Mouse (Mus musculus) kidney, embryonic 14.5 days (tissue): Measurements from ENCODE around the gene Ptbp1. TPM values are rescaled to one million over a fixed set of nuclear protein-coding genes. Genes with fewer than 3 reads are reported as not detected.
"Not testable (repeated sequence)": the region's sequence is repeated elsewhere in the genome, so short reads cannot be mapped to it uniquely, and the experiment has no call there.

ENCODE experiments used
- ATAC-seq: fragments of 200-750 bp; cut with Nextera tagmentation; 2 replicates; pipeline ENCODE4 v1.8.0; 2017; ENCODE audit warnings: moderate number of reproducible peaks, mild to moderate bottlenecking, moderate TSS enrichment, moderate library complexity; ENCODE audit not compliant: low FRiP score, low TSS enrichment
- H3K27ac ChIP-seq: fragments of 300-500 bp; sonication (generic); 2 replicates; pipeline ENCODE4 v1.5.1; 2014; ENCODE audit warnings: low read depth, mild to moderate bottlenecking, low read length, moderate library complexity, mixed read lengths
- H3K27me3 ChIP-seq: fragments of 300-500 bp; sonication (generic); 2 replicates; pipeline ENCODE4 v1.6.1; 2014; ENCODE audit warnings: mild to moderate bottlenecking, low read length; ENCODE audit not compliant: control insufficient read depth, insufficient read depth
- H3K36me3 ChIP-seq: fragments of 300-500 bp; sonication (generic); 2 replicates; pipeline ENCODE4 v1.6.1; 2014; ENCODE audit warnings: low read length, mixed read lengths; ENCODE audit not compliant: control insufficient read depth, insufficient read depth
- H3K4me1 ChIP-seq: fragments of 300-500 bp; sonication (generic); 2 replicates; pipeline ENCODE4 v1.6.1; 2014; ENCODE audit warnings: low read length, mixed read lengths; ENCODE audit not compliant: control insufficient read depth, insufficient read depth
- H3K4me2 ChIP-seq: fragments of 300-500 bp; sonication (generic); replicated peaks from 2 replicates; pipeline ENCODE4 v1.6.1; 2014; ENCODE audit warnings: low read depth, mild to moderate bottlenecking, low read length
- H3K4me3 ChIP-seq: fragments of 300-500 bp; sonication (generic); 2 replicates; pipeline ENCODE4 v1.5.1; 2014; ENCODE audit warnings: mild to moderate bottlenecking, low read length
- H3K9ac ChIP-seq: fragments of 300-500 bp; sonication (generic); 2 replicates; pipeline ENCODE4 v1.6.1; 2014; ENCODE audit warnings: low read depth, mild to moderate bottlenecking, low read length, moderate library complexity
- H3K9me3 ChIP-seq: fragments of 300-500 bp; sonication (generic); 2 replicates; pipeline ENCODE4 v1.6.1; 2016; ENCODE audit warnings: low read length; ENCODE audit not compliant: control insufficient read depth
- WGBS: fragments of 180-500 bp; shearing (Covaris S2); extraction: QIAGEN DNeasy Blood & Tissue Kit; methylation state at CpG from one replicate; pipeline ENCODE4 v1.1.7; 2014; 5-methylcytosine and 5-hydroxymethylcytosine counted together
- polyA plus RNA-seq: library from polyadenylated mRNA; unstranded; fragments of >200 nt; fragmentation: Nextera tagmentation; extraction: Ambion mirVana; gene quantifications from 2 replicates; pipeline ENCODE4 v1.2.1, GENCODE M21; 2014

The Ptbp1 gene
- polyA plus RNA-seq, 1 experiment from 2014 or later: 333 TPM

GRCm38 (mm10) chr10:79892451-79893118 lies 38.4 kb downstream of the Ptbp1 start:
- ATAC-seq: peak; percentile 53
- H3K9ac ChIP-seq, H3K27me3 ChIP-seq, H3K27ac ChIP-seq, H3K9me3 ChIP-seq, H3K4me2 ChIP-seq, H3K4me1 ChIP-seq, H3K4me3 ChIP-seq: not testable (repeated sequence)
- WGBS: 43% methylated on average over 22 of the region's 22 CpGs
- H3K36me3 ChIP-seq: peaks cover 28% of the 10 kb centered on the region

DNA sequence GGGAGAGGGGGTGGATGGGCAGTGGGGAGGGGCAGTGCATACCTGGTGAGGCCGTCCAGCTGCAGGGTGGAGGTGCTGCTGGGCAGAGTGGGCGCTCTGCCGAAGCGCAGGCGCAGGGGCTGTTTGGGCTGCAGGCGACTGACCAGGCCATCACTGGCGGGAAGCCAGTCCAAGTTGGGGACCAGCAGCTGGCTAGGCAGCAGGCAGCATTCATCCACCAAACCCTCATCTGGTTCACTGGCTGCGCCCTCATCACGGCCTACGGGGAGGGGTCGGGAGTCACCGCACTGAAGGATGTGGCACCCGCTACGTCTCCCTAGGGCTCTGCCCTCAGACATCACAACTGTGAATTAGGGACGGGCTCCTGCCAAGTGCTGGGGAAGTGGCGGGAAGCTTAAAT lies 42.1 kb downstream of the Ptbp1 start:
- Histone ChIP-seq H3K27ac (no peak overlapping the region), H3K4me3 (no peak overlapping the region), H3K4me1 (peaks cover 3% of the 10 kb centered on the region; the same call in 1 of the 2 replicates), H3K9me3 (no peaks in the 10 kb centered on the region), H3K4me2 (no peak overlapping the region), H3K36me3 (peaks cover 39% of the 10 kb centered on the region), H3K27me3 (no peaks in the 10 kb centered on the region), H3K9ac (no peak overlapping the region)
- ATAC-seq: no peak
- WGBS: 87% methylated on average over 16 of the region's 16 CpGs

- WGBS: 78% methylated on average over 13 of the region's 13 CpGs
- Histone ChIP-seq H3K27me3 (no peaks in the 10 kb centered on the region), H3K4me2 (no peak overlapping the region), H3K4me3 (no peak overlapping the region), H3K36me3 (peaks cover 44% of the 10 kb centered on the region), H3K4me1 (peaks cover 3% of the 10 kb centered on the region; the same call in 1 of the 2 replicates), H3K27ac (no peak overlapping the region), H3K9ac (no peak overlapping the region), H3K9me3 (no peaks in the 10 kb centered on the region)
- ATAC-seq: no peak
Measured at GRCm38 (mm10) chr10:79896814-79897213, 42.6 kb downstream of the Ptbp1 start.

GRCm38 (mm10) chr10:79897316-79898245 lies 43.4 kb downstream of the Ptbp1 start:
- peak; percentile 61; the same call in 1 of the 2 replicates for ATAC-seq
- Histone ChIP-seq H3K27me3 (no peaks in the 10 kb centered on the region), H3K36me3 (peaks cover 51% of the 10 kb centered on the region), H3K4me2 (no peak overlapping the region), H3K9me3 (no peaks in the 10 kb centered on the region), H3K9ac (peak overlapping the region; percentile 18; the same call in 1 of the 2 replicates), H3K27ac (no peak overlapping the region), H3K4me3 (no peak overlapping the region), H3K4me1 (peaks cover 3% of the 10 kb centered on the region; the same call in 1 of the 2 replicates)
- 44% methylated on average over 20 of the region's 20 CpGs for WGBS

DNA sequence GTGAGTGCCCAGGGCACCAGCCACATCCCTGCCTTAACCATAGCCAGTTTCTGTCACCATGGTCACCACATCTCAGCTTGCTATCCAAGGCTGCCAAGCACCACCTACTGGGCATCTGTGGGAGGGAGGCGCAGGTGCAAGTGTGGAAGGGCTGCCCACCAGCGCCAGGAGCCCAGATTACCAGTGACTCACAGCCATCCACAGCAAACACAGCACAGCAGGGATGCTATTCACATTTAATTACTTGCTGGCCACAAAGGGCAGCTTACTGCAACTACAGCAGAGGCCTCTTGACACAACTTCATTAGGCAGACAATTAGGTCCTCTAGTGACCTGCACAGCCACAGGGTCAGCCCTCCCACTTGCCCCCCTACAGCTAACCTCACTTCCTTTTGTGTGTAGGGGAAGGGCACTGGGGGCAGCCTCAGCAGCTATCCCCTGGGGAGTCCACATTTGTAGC lies 46.8 kb downstream of the Ptbp1 start:
- Histone ChIP-seq H3K9ac (no peak overlapping the region), H3K4me2 (no peak overlapping the region), H3K4me1 (peaks cover 3% of the 10 kb centered on the region; the same call in 1 of the 2 replicates), H3K4me3 (no peak overlapping the region), H3K36me3 (peaks cover 67% of the 10 kb centered on the region), H3K27ac (no peak overlapping the region), H3K27me3 (no peaks in the 10 kb centered on the region), H3K9me3 (no peaks in the 10 kb centered on the region)
- WGBS: 47% methylated on average over 2 of the region's 2 CpGs
- no peak for ATAC-seq

GRCm38 (mm10) chr10:79906712-79907111 lies 52.5 kb downstream of the Ptbp1 start:
- Histone ChIP-seq H3K27ac (no peak overlapping the region), H3K9ac (no peak overlapping the region), H3K4me3 (no peak overlapping the region), H3K9me3 (no peaks in the 10 kb centered on the region), H3K27me3 (no peaks in the 10 kb centered on the region), H3K36me3 (peaks cover 58% of the 10 kb centered on the region), H3K4me2 (no peak overlapping the region), H3K4me1 (no peaks in the 10 kb centered on the region)
- WGBS: 92% methylated on average over 9 of the region's 9 CpGs
- ATAC-seq: no peak

GRCm38 (mm10) chr10:79907415-79907814 lies 53.2 kb downstream of the Ptbp1 start:
- Histone ChIP-seq H3K4me1 (no peaks in the 10 kb centered on the region), H3K4me2 (peak overlapping the region; percentile 36; the same call in 1 of the 2 replicates), H3K9me3 (no peaks in the 10 kb centered on the region), H3K9ac (no peak overlapping the region), H3K36me3 (peaks cover 57% of the 10 kb centered on the region), H3K27me3 (no peaks in the 10 kb centered on the region), H3K27ac (no peak overlapping the region), H3K4me3 (no peak overlapping the region)
- ATAC-seq: no peak
- 87% methylated on average over 10 of the region's 10 CpGs for WGBS

- 1% methylated on average over 52 of the region's 52 CpGs for WGBS
- peak; percentile 96 for ATAC-seq
- peaks cover 53% of the 10 kb centered on the region for H3K36me3 ChIP-seq
Measured at GRCm38 (mm10) chr10:79908167-79909091, 54.2 kb downstream of the Ptbp1 start, which contains the start of gene Med16. Gene Med16, minus strand, starts transcription at chr10:79908923.

More at GRCm38 (mm10) chr10:79908167-79909091, 54.2 kb downstream of the Ptbp1 start, which contains the start of gene Med16:
- peak within 1 kb of the TSS; percentile 75 for H3K4me3 ChIP-seq
- H3K27ac ChIP-seq: peak within 1 kb of the TSS; percentile 97
- H3K9ac ChIP-seq: peak within 1 kb of the TSS; percentile 89
- H3K4me1 ChIP-seq: no peaks in the 10 kb centered on the region
- H3K9me3 ChIP-seq: no peaks in the 10 kb centered on the region
- no peaks in the 10 kb centered on the region for H3K27me3 ChIP-seq
- H3K4me2 ChIP-seq: peak within 1 kb of the TSS; percentile 36
